Mouse (Mus musculus): ENCODE measurements around the gene Gm9936. TPM values are rescaled to one million over a fixed set of nuclear protein-coding genes. Genes with fewer than 3 reads are reported as not detected.
"Not testable (repeated sequence)": the region's sequence is repeated elsewhere in the genome, so short reads cannot be mapped to it uniquely, and the experiment has no call there.

The Gm9936 gene
- total RNA-seq, 4 experiments from 2014 or later, result not detected

- not testable (repeated sequence) for DNase-seq (ENCODE audit: low spot score)
Observed at GRCm38 (mm10) chr5:114840481-114840880, 18.0 kb downstream of the Gm9936 start.

GRCm38 (mm10) chr5:114836886-114837285 is 21.6 kb downstream of the Gm9936 start:
- DNase-seq (ENCODE audit: low spot score), result no peak

GRCm38 (mm10) chr5:114829740-114830139 is 28.7 kb downstream of the Gm9936 start:
- no peak for DNase-seq (ENCODE audit: low spot score)

- peak; percentile 15 for DNase-seq (ENCODE audit: low spot score)
Observed at GRCm38 (mm10) chr5:114827427-114827826, 31.1 kb downstream of the Gm9936 start.

- no peak for DNase-seq (ENCODE audit: low spot score)
Observed at GRCm38 (mm10) chr5:114825978-114826691, 32.3 kb downstream of the Gm9936 start.

- DNase-seq (ENCODE audit: low spot score), result peak; percentile 32
Observed at GRCm38 (mm10) chr5:114824197-114824596, 34.3 kb downstream of the Gm9936 start.

GRCm38 (mm10) chr5:114822796-114823688 is 35.4 kb downstream of the Gm9936 start, which contains the start of gene 1500011B03Rik:
Gene 1500011B03Rik (minus strand): TSS chr5:114823468.
- peak; percentile 40 for DNase-seq (ENCODE audit: low spot score)

GRCm38 (mm10) chr5:114818124-114818523 is 40.4 kb downstream of the Gm9936 start:
- no peak for DNase-seq (ENCODE audit: low spot score)

GRCm38 (mm10) chr5:114816599-114816998 is 41.9 kb downstream of the Gm9936 start:
- no peak for DNase-seq (ENCODE audit: low spot score)

GRCm38 (mm10) chr5:114813525-114814181 is 44.8 kb downstream of the Gm9936 start:
- DNase-seq (ENCODE audit: low spot score), result peak; percentile 74

- no peak for DNase-seq (ENCODE audit: low spot score)
Observed at GRCm38 (mm10) chr5:114809826-114810225, 48.7 kb downstream of the Gm9936 start.

GRCm38 (mm10) chr5:114809181-114809756 is 49.2 kb downstream of the Gm9936 start:
- no peak for DNase-seq (ENCODE audit: low spot score)

GRCm38 (mm10) chr5:114808385-114808784 is 50.1 kb downstream of the Gm9936 start:
- no peak for DNase-seq (ENCODE audit: low spot score)

- no peak for DNase-seq (ENCODE audit: low spot score)
Observed at GRCm38 (mm10) chr5:114807893-114808292, 50.6 kb downstream of the Gm9936 start.

- DNase-seq (ENCODE audit: low spot score), result no peak
Observed at GRCm38 (mm10) chr5:114807468-114807867, 51.0 kb downstream of the Gm9936 start.

GRCm38 (mm10) chr5:114807063-114807462 is 51.4 kb downstream of the Gm9936 start:
- no peak for DNase-seq (ENCODE audit: low spot score)

- DNase-seq (ENCODE audit: low spot score), result no peak
Observed at GRCm38 (mm10) chr5:114806636-114807035, 51.8 kb downstream of the Gm9936 start.

Data from heart, adult 8-10 months (tissue).